Mouse (Mus musculus): ENCODE measurements around the gene Cst7.
"Not testable (repeated sequence)": the region's sequence is repeated elsewhere in the genome, so short reads cannot be mapped to it uniquely, and the experiment has no call there.

The Cst7 gene

DNA sequence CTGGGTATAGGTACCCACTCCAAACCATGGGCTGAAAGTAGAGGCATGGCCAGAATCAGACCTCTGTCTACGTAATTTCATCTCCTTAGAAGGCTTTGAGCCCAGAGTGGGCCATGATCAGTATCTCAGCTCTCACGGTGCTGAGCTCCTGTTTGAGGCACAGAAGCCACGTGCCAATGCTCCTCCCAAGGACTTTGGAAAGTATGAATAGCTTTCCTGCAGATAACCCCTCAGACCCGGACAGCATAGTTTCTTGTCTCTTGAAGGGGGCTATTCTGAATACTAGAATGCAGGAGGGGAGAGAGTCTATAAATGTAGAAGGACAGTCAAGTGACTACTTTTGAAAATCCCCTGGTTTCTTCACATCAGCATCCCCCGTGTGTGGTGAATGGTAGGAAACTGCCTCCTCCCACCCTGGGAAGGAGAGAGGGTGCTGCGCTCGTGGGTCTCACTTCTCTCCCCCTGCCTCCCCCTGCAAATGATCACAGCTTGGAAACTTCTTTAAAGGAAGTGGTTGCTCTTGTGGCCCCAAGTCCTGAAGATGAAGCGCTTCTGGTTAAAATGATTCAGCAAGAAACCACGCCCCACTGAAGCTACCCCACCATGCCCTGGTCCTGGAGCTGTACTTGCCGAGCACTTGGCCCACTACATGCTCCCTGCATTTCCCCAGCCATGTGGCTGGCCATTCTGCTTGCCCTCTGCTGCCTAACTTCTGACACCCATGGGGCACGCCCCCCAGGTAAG, at the start of gene Cst7:
Gene Cst7, plus strand, starts transcription at position 569 of the 744 bp plus-strand sequence.
- CTCF ChIA-PET, result no interaction called here

- CTCF ChIA-PET, result no interaction called here
These were observed 44.5 kb upstream of the Cst7 start for GRCm38 (mm10) chr2:150525703-150526207.

DNA sequence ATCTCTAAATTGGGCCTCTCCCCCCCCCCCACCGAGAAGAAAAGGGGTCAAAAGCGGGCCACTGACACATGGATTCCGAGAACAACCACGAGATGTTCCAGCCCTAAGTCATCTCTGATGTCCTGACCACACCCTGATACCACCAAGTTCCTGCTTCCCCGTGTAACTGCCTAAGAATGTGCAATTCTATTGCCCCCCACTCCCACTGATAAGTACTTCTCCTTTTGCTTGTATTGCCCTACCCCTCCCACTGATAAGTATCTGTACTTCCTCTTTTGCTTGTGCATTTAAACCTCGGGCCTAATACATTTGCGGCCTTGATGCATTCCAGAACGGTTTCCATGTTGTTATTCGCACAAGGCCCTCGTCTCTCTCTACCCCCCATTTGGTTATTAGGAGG, 20.6 kb upstream of the Cst7 start:
- CTCF ChIA-PET, result not testable (repeated sequence)

DNA sequence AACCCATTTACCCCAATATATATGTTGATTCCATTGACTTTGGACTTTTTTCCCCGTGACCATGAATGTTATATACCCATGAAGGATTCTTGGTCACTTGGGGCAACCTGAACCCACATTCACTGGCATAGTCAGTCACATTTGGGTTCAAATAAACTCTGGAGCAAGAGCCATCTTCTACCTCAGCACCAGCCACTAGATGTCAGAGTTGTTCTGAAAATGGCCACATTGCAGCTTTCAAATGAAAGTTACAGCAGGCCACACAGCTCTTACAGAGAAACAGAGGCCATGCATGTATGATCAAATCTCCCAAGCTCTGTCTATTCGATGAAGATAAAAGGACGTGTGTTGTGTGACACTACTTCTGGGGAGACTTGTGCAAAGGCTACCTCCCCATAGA, 11.6 kb upstream of the Cst7 start:
- CTCF ChIA-PET, result no interaction called here

GRCm38 (mm10) chr2:150567051-150567450, 3.2 kb upstream of the Cst7 start:
- CTCF ChIA-PET, result no interaction called here

DNA sequence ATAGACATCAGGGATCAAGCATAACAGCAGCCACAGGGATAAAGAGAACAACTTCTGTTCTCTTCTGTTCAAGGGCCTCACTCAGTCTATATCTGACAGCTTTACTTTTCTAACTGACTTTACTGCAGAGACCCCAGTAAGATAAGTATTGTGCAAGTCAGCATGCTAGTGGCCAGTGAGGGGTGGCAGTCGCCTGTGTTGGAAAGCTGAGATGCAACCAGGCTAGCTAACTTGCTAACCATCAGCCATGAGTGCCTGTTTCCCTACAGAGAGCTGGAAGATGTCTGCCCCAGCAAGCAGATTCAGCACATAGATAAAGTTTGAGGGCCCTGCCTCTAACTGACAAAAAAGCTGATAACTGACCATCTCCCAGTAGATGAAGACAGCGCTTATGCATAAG, 546 bp downstream of the Cst7 start:
- CTCF ChIA-PET, result no interaction called here

DNA sequence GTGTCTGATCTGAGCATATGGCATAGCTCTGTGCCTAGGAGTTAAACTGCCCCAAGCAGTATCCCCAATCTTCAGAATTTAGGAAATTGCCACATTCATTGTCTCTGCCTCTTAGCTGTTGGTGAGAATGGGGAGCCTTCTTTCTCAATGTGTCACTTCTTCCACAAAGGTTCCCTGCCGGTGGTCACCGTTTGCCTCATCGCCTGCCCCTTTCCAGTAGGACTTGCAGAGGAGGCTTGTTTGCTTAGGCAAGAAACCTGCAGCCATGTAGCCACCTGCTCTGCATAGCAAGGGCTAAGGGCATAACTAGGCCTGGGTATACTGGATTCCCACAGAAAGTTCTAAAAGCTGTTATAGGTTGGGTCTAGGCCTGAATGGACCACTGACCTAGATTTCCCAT, 2.2 kb downstream of the Cst7 start:
- CTCF ChIA-PET, result no interaction called here

GRCm38 (mm10) chr2:150576256-150576655, 6.0 kb downstream of the Cst7 start:
- CTCF ChIA-PET, result no interaction called here

- CTCF ChIA-PET, result no interaction called here
These were observed 8.4 kb downstream of the Cst7 start for GRCm38 (mm10) chr2:150578603-150579002.

- CTCF ChIA-PET, result no interaction called here
These were observed 9.4 kb downstream of the Cst7 start for GRCm38 (mm10) chr2:150579628-150580027.

DNA sequence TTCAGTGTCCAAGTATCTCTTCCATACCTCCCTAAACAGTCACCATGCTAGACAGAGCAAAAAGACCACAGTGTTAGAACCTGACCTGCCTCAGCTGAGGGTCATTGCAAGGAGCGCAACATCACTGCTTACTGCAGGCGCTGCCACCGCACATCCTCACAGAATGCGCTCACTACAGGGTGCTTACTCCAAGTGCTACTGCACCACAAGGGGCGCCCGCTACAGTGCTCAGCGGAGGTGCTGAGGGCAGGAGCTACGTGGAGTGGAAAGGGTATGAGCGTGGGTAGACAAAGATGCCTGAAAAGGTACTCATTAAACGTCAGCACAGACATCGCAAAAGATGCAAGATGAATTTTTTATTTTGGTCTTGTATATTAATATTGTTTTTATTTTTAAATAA, 18.9 kb downstream of the Cst7 start:
- CTCF ChIA-PET, result no interaction called here

DNA sequence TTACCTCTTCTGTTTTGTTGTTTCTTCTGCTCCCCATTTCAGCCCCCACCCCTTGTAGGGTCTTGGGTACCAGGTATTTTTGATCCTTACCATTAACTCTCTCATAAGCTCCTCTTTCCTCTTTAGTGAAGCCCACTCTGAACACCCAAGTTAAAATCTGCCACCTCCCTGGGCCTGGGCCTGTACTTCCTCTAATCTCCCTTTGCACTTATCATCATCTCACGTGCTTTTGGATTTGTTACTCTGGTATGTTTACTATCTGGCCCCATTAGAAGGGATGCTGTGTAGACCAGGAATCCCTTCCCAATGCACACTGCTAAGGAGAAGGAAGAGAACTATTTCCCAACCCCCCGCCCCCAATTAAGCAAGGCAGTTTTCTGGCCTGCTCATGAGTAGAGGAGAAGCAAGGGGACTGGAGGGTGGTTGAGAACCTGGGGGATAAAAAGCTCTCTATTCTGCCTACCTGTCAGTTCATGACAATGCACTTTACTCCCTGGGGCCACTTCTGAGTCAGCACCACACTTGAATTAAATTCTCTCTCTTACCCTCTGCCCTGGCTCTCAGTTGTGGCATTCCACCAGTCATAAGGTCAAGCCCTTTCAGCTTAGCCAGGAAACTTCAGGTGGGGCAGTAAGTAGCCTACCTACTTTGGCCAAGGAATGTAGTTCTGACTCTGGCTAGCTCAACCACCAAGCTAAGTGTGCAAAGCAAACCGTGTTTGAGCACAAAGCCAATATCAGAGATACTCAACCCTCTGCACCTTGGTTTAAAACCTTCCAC, 25.4 kb downstream of the Cst7 start:
- CTCF ChIA-PET, result interaction anchor here (0.6 kb wide), 1 partner anchor 421 kb away, joined by 3 read pairs; no protein-coding TSS in a partner anchor

DNA sequence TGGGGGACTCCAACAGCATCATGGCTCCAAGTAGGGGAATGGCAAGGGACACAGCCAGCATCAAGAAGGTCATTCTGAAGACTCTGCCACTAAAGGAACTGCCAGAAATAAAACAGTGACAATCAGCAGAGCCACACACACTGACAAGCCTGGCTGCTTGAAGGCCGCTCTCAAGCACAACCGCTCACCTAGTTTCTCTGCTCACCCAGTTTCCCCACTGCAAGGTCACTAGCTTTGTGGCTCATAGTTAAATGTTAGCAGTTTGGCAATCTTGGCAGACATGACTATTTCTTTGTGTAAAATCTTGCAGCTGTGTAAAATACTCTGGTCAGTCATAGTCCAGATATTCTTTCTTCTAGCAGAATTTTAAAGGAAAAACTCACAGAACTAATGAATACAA, 30.0 kb downstream of the Cst7 start:
- CTCF ChIA-PET, result no interaction called here

DNA sequence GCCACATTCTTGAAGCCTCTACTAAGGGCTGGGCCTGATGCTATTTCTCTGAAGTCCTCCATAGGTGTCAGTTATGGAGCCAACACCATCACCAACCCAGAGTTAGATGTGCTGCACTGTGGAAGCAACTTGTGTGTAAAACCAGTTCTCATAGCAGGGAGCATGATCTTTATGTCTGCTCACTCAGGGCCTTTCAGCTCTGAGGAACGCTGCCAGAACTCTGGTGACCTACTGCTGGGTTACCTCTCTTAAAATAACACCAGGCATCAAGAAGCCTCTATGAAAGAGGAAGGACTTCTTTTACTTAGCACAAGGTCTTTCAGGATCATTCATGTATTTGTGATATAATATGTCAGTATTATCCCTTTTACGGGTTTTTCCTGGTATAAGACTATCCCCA, 32.0 kb downstream of the Cst7 start:
- CTCF ChIA-PET, result no interaction called here

GRCm38 (mm10) chr2:150604802-150605201, 34.6 kb downstream of the Cst7 start:
- CTCF ChIA-PET, result no interaction called here

DNA sequence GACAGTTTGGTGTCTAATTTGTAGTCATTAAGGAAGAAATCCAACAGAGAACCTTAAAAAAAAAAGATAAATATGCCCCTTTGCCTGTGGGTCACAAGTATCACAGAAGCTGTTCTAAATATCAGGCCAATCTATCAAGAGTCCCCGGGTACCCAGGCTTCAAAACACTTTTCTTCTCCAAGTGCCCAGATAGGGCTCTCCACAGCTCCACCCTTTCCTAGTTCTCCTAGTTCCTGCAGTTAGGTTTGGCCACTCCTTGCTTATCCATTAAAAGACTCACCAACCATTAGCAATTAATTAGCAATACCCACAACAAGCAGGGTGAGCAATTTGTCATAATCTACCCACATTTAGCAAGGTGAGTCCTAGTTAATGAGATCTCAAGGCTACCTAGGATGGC, 36.9 kb downstream of the Cst7 start:
- CTCF ChIA-PET, result no interaction called here

GRCm38 (mm10) chr2:150608087-150608799, 38.0 kb downstream of the Cst7 start, which contains the start of gene Apmap:
Gene Apmap, minus strand, starts transcription at chr2:150608567.
- CTCF ChIA-PET, result interaction anchor here (1.2 kb wide), 1 partner anchor 67 kb away, joined by 4 read pairs; no protein-coding TSS in a partner anchor

DNA sequence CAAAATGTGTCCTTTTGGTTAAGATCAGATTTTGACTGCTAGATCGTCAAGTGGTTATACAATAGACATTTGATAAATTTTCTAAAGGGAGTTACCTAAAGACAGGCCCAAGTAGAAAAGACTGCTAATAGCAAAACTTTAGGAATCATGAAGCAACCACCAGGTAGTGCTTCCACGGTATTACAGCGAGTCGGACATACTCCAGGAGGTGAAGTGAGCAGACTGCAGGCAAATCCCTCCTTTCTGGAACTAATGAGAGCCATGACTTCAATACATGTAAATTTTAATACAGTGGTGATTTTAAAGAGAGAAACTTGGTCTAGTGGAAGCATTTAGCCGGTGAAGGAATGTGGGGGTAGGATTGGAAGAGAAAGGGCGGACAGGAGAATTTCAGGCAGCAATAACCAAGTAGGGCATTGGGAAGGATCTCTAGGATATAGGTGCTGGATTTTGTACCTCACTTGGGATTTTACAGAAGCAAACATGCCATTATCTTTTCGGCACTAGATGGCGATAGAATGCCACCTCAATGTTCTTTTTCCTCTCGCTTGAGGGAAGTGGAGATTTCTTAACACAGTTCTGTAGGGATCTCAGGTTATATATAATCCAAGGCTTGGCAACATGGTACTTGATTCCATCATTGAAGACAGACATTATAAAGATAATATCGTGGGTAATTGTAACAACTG, 38.8 kb downstream of the Cst7 start:
- CTCF ChIA-PET, result interaction anchor here (0.6 to 1.2 kb wide), 4 partner anchors 35 to 232 kb away, joined by 3 to 4 read pairs (median 4); partner anchors contain the start of gene Entpd6

- CTCF ChIA-PET, result interaction anchor here (1.2 kb wide), 1 partner anchor 139 kb away, joined by 3 read pairs; the partner anchor contains the start of gene Entpd6
These were observed 39.9 kb downstream of the Cst7 start for GRCm38 (mm10) chr2:150610097-150610496.

DNA sequence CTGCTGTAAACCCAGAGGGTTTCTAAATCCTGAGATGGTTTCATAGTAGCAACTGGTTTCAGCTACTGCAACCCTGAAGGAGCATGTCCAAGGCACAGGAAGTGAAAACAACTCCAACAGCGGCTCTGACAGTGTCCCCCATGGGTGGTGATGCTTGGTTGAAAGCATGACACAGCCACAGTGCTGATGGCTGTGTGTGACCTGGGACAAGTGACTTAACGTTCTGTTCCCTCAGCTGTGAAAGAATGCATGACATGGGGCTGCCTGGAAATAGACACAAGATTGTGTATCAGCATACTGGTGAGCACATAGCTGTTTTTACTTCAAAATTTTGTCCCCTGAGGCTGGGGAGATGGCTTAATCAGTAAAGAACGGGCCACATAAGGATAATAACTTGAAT, 51.5 kb downstream of the Cst7 start:
- CTCF ChIA-PET, result no interaction called here

- CTCF ChIA-PET, result interaction anchor here (0.7 kb wide), 1 partner anchor 10 kb away, joined by 4 read pairs; no protein-coding TSS in a partner anchor
These were observed 53.7 kb downstream of the Cst7 start for GRCm38 (mm10) chr2:150623957-150624356.

DNA sequence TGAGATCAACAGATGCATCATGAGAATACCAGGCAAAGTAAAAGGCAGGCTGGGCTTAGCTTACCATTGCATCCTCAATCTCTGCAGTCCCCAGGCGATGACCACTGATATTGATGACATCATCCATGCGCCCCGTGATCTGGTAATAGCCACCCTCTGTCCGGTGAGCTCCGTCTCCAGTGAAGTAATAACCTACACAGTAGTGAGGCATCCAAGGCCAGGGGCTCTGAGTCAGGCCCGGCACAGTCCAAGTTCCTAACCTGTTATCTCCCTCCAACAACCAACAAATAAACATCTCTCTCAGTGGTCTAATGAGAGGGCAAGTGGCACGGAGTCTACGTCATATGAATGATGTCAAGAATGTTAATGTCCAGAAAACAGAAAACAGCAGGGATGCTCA, 54.7 kb downstream of the Cst7 start:
- CTCF ChIA-PET, result no interaction called here

Measured in spleen, embryonic (tissue).